Mouse (Mus musculus) liver, adult 2 months (tissue): Measurements from ENCODE around the gene Ttc23l. TPM values are rescaled to one million over a fixed set of nuclear protein-coding genes. Genes with fewer than 3 reads are reported as not detected.

ENCODE experiments used
- DNase-seq: peaks from one replicate; pipeline ENCODE4 v3.0.0-alpha.2; 2011; ENCODE audit warnings: low read depth, low spot score; ENCODE audit errors: extremely low read depth
- H3K27ac ChIP-seq: fragments of 200-500 bp; replicated peaks from 2 replicates; pipeline ENCODE4 v1.5.1; 2012; ENCODE audit warnings: low read depth, mild to moderate bottlenecking, control low read depth, inconsistent platforms, low read length; ENCODE audit not compliant: insufficient read depth
- H3K27me3 ChIP-seq: fragments of 200-500 bp; 2 replicates; pipeline ENCODE4 v1.6.1; 2012; ENCODE audit warnings: mild to moderate bottlenecking, moderate library complexity, low read length, inconsistent platforms; ENCODE audit not compliant: control insufficient read depth, insufficient read depth
- H3K36me3 ChIP-seq: fragments of 200-500 bp; 2 replicates; pipeline ENCODE4 v1.6.1; 2012; ENCODE audit warnings: low read length, inconsistent platforms; ENCODE audit not compliant: control insufficient read depth, insufficient read depth
- H3K4me1 ChIP-seq: fragments of 200-500 bp; 2 replicates; pipeline ENCODE4 v1.6.1; 2011; ENCODE audit warnings: low read length; ENCODE audit not compliant: control insufficient read depth, insufficient read depth
- H3K4me3 ChIP-seq: fragments of 200-500 bp; 2 replicates; pipeline ENCODE4 v1.5.1; 2011; ENCODE audit warnings: low read depth, mild to moderate bottlenecking, control low read depth, low read length, moderate library complexity; ENCODE audit not compliant: insufficient read depth
- H3K79me2 ChIP-seq: fragments of 200-500 bp; 2 replicates; pipeline ENCODE4 v1.6.1; 2012; ENCODE audit warnings: inconsistent platforms, mild to moderate bottlenecking, low read length, moderate library complexity; ENCODE audit not compliant: control insufficient read depth, insufficient read depth
- H3K9ac ChIP-seq: fragments of 200-500 bp; 2 replicates; pipeline ENCODE4 v1.6.1; 2012; ENCODE audit warnings: low read depth, mild to moderate bottlenecking, control low read depth, inconsistent platforms, low read length
- CTCF ChIP-seq: fragments of 200-500 bp; IDR thresholded peaks from 2 replicates; pipeline ENCODE4 v1.5.1; 2011; ENCODE audit warnings: low read depth, low read length, control low read depth
- POLR2A ChIP-seq: fragments of 200-500 bp; IDR thresholded peaks from 2 replicates; pipeline ENCODE4 v1.6.1; 2011; ENCODE audit warnings: low read length, control low read depth; ENCODE audit not compliant: insufficient read depth; ENCODE audit errors: extremely low read depth
- WGBS: fragments of 180-500 bp; shearing (Covaris S2); methylation state at CpG from one replicate; pipeline ENCODE4 v1.1.7; 2018; 5-methylcytosine and 5-hydroxymethylcytosine counted together
- polyA plus RNA-seq: library from polyadenylated mRNA; depleted of rRNA; stranded (reverse); fragments of >200 nt; gene quantifications from 2 replicates; pipeline ENCODE4 v1.2.3, GENCODE M21; 2012
- total RNA-seq: library from RNA; depleted of rRNA; stranded (reverse); fragments of >200 nt; gene quantifications from 2 replicates; pipeline ENCODE4 v1.2.3, GENCODE M21; 2014

Gene Ttc23l
- total and polyA plus RNA-seq, 2 experiments: not detected

DNA sequence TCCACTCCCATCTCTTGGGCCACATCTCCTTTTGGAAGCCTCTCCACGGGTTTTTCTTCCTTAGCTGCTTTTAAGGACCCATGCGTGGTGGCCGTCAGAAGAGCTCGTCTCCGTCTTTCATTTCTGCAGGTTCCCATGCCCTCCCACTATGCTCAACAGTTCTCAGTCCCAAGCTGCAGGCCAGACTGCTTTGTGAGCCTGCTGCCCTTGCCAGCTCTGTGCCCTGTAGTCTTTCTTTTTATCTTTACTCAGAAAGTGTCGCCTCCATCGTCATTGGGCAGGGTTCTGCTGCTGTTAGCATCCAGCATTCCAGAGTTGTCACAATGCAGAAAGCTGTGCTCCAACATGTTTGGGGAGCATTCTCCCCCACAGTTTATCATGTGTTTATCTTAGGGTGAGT lies 8.0 kb upstream of the Ttc23l start:
- Histone ChIP-seq H3K27me3 (no peaks in the 10 kb centered on the region), H3K9ac (no peak overlapping the region), H3K27ac (no peak overlapping the region), H3K36me3 (peaks cover 36% of the 10 kb centered on the region), H3K4me1 (no peaks in the 10 kb centered on the region), H3K4me3 (no peak overlapping the region), H3K79me2 (no peaks in the 10 kb centered on the region)
- WGBS: 88% methylated on average over 7 of the region's 7 CpGs
- no peak for DNase-seq
- TF ChIP-seq CTCF: no peak
- no peak for TF ChIP-seq POLR2A

DNA sequence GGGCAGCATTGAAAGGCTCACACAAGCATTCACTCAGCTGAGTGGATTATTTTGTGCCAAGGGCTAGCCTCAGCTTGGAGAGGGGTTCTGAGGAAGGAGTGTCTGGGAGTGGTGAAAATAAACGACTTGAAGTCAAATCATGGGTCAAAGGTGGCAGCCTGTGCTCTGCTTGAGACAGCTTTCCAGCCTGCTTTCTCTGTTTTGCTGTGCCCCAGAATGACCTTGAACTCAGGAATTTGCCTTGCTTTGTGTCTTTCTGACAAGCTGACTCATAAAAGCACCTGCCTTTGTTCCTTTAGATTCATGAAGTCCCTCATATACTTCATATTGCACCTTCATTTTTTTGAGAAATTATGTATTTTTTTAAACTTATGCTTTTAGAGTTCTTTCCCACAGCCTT lies 5.7 kb upstream of the Ttc23l start:
- TF ChIP-seq POLR2A (no peak), CTCF (no peak)
- no peaks in the 10 kb centered on the region for H3K27me3 ChIP-seq
- no peak overlapping the region for H3K4me3 ChIP-seq
- H3K9ac ChIP-seq: no peak overlapping the region
- WGBS: 41% methylated on average over 1 of the region's 1 CpGs
- H3K4me1 ChIP-seq: no peaks in the 10 kb centered on the region
- H3K27ac ChIP-seq: no peak overlapping the region
- H3K36me3 ChIP-seq: peaks cover 16% of the 10 kb centered on the region
- no peaks in the 10 kb centered on the region for H3K79me2 ChIP-seq
- DNase-seq: no peak

- Histone ChIP-seq H3K4me1 (no peaks in the 10 kb centered on the region), H3K36me3 (peaks cover 2% of the 10 kb centered on the region; the same call in 1 of the 2 replicates), H3K27me3 (no peaks in the 10 kb centered on the region), H3K27ac (no peak overlapping the region), H3K79me2 (no peaks in the 10 kb centered on the region), H3K4me3 (no peak overlapping the region), H3K9ac (no peak overlapping the region)
- DNase-seq: no peak
- TF ChIP-seq CTCF (no peak), POLR2A (no peak)
Measured at GRCm38 (mm10) chr15:10562281-10562680, 3.8 kb upstream of the Ttc23l start.

DNA sequence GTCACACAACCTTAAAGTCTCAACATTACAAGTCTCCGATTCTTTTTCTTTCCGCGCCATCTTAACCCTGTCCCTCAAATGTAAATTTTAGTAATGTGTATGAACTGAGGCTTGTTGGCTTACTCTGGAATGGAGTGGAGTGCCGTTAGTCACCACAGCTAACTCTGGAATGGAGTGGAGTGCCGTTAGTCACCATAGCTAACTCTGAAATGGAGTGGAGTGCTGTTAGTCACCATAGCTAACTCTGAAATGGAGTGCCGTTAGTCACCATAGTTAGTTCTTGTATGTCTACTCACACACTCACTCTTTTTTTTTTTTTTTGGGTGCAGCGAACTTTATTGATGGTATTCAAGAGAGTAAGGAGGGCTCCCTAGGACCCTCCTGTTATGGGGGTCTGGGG lies 1.5 kb upstream of the Ttc23l start:
- H3K79me2 ChIP-seq: no peaks in the 10 kb centered on the region
- 95% methylated on average over 7 of the region's 7 CpGs for WGBS

GRCm38 (mm10) chr15:10554336-10554735 lies 4.1 kb downstream of the Ttc23l start:
- Histone ChIP-seq H3K27ac (no peak overlapping the region), H3K79me2 (no peaks in the 10 kb centered on the region), H3K4me3 (no peak overlapping the region), H3K36me3 (no peaks in the 10 kb centered on the region), H3K27me3 (no peaks in the 10 kb centered on the region), H3K4me1 (no peaks in the 10 kb centered on the region), H3K9ac (no peak overlapping the region)
- DNase-seq: no peak
- TF ChIP-seq CTCF (no peak), POLR2A (no peak)

More for the DNA sequence above, 1.5 kb upstream of the Ttc23l start:
- Histone ChIP-seq H3K36me3 (no peaks in the 10 kb centered on the region), H3K4me1 (no peaks in the 10 kb centered on the region), H3K27me3 (no peaks in the 10 kb centered on the region), H3K9ac (no peak overlapping the region), H3K27ac (no peak overlapping the region), H3K4me3 (no peak overlapping the region)
- no peak for TF ChIP-seq POLR2A
- no peak for TF ChIP-seq CTCF
- no peak for DNase-seq

GRCm38 (mm10) chr15:10540271-10541088 lies 18.0 kb downstream of the Ttc23l start:
- H3K27me3 ChIP-seq: no peaks in the 10 kb centered on the region
- H3K79me2 ChIP-seq: no peaks in the 10 kb centered on the region
- H3K4me3 ChIP-seq: no peak overlapping the region
- no peak for DNase-seq
- TF ChIP-seq CTCF: no peak
- TF ChIP-seq POLR2A: no peak
- no peak overlapping the region for H3K27ac ChIP-seq
- WGBS: 82% methylated on average over 16 of the region's 16 CpGs
- no peak overlapping the region for H3K9ac ChIP-seq
- no peaks in the 10 kb centered on the region for H3K36me3 ChIP-seq
- no peaks in the 10 kb centered on the region for H3K4me1 ChIP-seq
